Mouse (Mus musculus): ENCODE results near the gene Adamts6. TPM values are rescaled to one million over a fixed set of nuclear protein-coding genes. Genes with fewer than 3 reads are reported as not detected.

The Adamts6 gene
- polyA plus RNA-seq, 1 experiment from 2014 or later, result 2.2 TPM

GRCm38 (mm10) chr13:104504043-104504442 is 216.4 kb downstream of the Adamts6 start:
- H3K27me3 ChIP-seq (replicated peaks; ENCODE audit: control insufficient read depth, insufficient read depth, low read length), result no peaks in the 10 kb centered on the region
- ATAC-seq (no peak), DNase-seq (ENCODE audit: low spot score) (no peak)
- H3K27ac ChIP-seq (ENCODE audit: low read depth, low read length), result no peak overlapping the region
- no peak overlapping the region for H3K9ac ChIP-seq (ENCODE audit: low read length)
- no peak overlapping the region for H3K4me2 ChIP-seq (ENCODE audit: low read length)
- H3K36me3 ChIP-seq (ENCODE audit: control insufficient read depth, insufficient read depth, low read length), result no peaks in the 10 kb centered on the region
- H3K4me1 ChIP-seq (ENCODE audit: control insufficient read depth, insufficient read depth, low read length), result no peaks in the 10 kb centered on the region
- H3K9me3 ChIP-seq (replicated peaks; ENCODE audit: control insufficient read depth, low read length), result no peaks in the 10 kb centered on the region
- WGBS, result 88% methylated on average over 1 of the region's 1 CpGs
- no peak overlapping the region for H3K4me3 ChIP-seq (ENCODE audit: low read depth, low read length)

DNA sequence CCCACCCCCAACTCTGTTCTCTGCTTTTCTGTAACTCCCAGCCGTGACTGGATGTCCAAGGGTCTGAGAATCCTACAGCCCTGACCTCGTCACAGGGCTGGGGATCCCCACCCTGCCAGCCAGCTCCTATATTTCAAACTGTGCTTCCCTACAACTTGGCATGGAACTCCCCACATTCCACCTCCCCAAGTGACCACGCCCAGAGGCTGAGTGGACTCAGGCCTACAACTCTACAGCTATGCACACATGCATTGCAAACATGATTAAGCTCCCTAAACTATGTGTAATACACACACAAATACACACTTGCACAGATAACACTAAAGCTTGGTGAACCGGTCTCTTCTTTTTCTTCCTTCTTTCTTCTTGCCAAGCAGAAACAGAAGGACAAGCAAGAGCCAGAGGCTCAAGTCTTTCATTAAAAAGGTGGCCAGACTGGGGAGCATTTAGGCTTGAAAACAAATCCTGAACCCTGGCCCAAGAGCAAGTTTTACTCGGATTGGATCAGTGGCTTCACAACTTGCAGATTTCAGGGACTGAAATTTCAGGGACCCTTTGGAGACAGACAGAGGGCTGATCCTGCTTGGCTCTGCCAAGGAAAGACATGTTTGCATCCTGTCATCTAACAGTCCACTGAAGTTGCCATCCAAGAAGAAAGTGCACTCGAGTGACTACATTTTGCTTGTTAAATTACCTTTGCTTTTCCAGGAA is 218.7 kb downstream of the Adamts6 start:
- Histone ChIP-seq H3K9me3 (replicated peaks; ENCODE audit: control insufficient read depth, low read length) (no peaks in the 10 kb centered on the region), H3K36me3 (ENCODE audit: control insufficient read depth, insufficient read depth, low read length) (no peaks in the 10 kb centered on the region), H3K4me3 (ENCODE audit: low read depth, low read length) (no peak overlapping the region), H3K4me1 (ENCODE audit: control insufficient read depth, insufficient read depth, low read length) (no peaks in the 10 kb centered on the region), H3K27me3 (replicated peaks; ENCODE audit: control insufficient read depth, insufficient read depth, low read length) (no peaks in the 10 kb centered on the region), H3K27ac (ENCODE audit: low read depth, low read length) (no peak overlapping the region), H3K9ac (ENCODE audit: low read length) (no peak overlapping the region), H3K4me2 (ENCODE audit: low read length) (no peak overlapping the region)
- 82% methylated on average over 6 of the region's 6 CpGs for WGBS
- ATAC-seq (no peak), DNase-seq (ENCODE audit: low spot score) (no peak)

DNA sequence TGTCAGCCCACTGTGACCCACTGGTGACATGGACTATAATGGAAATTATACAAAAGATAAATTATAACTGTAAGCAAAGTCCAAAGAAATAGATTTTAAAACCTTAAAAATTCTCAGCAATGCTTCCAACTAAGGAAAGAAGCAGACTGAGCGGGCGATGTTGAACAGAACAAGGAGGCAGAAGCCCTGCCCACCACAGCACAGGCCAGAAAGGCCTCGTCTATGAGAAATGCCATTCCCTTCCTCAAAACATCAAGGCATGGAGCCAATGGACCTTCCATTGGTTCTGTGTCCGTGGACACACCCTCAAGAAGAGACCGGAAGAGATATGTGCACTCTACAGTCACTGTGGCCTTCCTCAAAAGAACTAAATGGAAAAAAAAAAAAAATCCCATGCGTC is 220.0 kb downstream of the Adamts6 start:
- Histone ChIP-seq H3K27me3 (replicated peaks; ENCODE audit: control insufficient read depth, insufficient read depth, low read length) (no peaks in the 10 kb centered on the region), H3K27ac (ENCODE audit: low read depth, low read length) (no peak overlapping the region), H3K9ac (ENCODE audit: low read length) (no peak overlapping the region), H3K36me3 (ENCODE audit: control insufficient read depth, insufficient read depth, low read length) (no peaks in the 10 kb centered on the region), H3K4me3 (ENCODE audit: low read depth, low read length) (no peak overlapping the region), H3K4me2 (ENCODE audit: low read length) (no peak overlapping the region), H3K9me3 (replicated peaks; ENCODE audit: control insufficient read depth, low read length) (no peaks in the 10 kb centered on the region), H3K4me1 (ENCODE audit: control insufficient read depth, insufficient read depth, low read length) (no peaks in the 10 kb centered on the region)
- no peak for DNase-seq (ENCODE audit: low spot score)
- ATAC-seq, result no peak
- WGBS, result 86% methylated on average over 6 of the region's 6 CpGs

DNA sequence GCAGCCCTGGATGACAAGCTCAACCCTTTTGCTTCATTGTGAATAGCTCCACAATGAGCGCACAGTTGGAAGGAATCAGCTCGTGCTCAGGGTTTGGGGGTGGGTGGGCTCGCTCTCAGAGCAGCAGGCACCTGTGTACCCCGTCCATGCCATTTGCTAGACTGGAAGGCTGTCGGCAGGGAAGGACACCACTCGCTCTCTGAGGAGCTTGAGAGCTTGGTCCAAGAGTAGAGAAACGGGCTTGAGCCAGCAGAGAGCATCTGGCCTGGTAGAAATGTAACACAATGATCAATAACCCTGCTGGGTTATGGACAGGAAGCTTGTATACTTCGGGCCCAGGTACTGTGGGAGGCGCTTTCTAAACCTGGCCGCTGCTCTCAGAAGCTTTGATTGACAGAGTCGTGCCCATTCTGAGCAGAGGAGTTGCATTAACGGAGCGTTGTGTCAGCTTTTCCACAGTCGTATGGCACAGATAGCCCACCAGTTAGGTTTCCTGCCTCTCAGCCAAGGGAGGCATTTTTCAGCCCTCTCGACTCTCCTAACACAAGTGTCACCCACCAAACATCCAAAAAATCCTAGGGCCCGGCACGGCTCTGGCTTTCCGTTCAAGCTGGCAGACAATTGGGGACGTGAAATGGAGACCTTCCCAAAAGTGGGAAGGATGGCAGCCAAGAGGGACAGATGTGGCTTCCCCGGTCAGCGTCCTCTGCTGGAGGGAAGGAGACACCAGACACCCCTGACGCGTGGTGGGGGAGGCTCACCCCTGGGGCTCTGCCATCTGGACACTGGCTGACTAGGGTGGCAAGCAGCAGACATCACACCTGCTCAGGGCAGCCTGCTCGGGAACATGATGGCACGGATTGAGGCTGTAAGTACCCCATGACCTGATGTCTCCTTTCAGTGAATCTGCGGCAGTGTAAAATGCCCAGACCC is 222.2 kb downstream of the Adamts6 start:
- Histone ChIP-seq H3K4me1 (ENCODE audit: control insufficient read depth, insufficient read depth, low read length) (no peaks in the 10 kb centered on the region), H3K27ac (ENCODE audit: low read depth, low read length) (no peak overlapping the region), H3K9me3 (replicated peaks; ENCODE audit: control insufficient read depth, low read length) (no peaks in the 10 kb centered on the region), H3K36me3 (ENCODE audit: control insufficient read depth, insufficient read depth, low read length) (no peaks in the 10 kb centered on the region), H3K4me2 (ENCODE audit: low read length) (no peak overlapping the region), H3K27me3 (replicated peaks; ENCODE audit: control insufficient read depth, insufficient read depth, low read length) (no peaks in the 10 kb centered on the region), H3K4me3 (ENCODE audit: low read depth, low read length) (no peak overlapping the region), H3K9ac (ENCODE audit: low read length) (no peak overlapping the region)
- ATAC-seq, result peak; percentile 34; the same call in 1 of the 2 replicates
- WGBS, result 71% methylated on average over 26 of the region's 26 CpGs
- no peak for DNase-seq (ENCODE audit: low spot score)

- no peaks in the 10 kb centered on the region for H3K4me1 ChIP-seq (ENCODE audit: control insufficient read depth, insufficient read depth, low read length)
- no peak overlapping the region for H3K27ac ChIP-seq (ENCODE audit: low read depth, low read length)
- WGBS, result 85% methylated on average over 5 of the region's 5 CpGs
- H3K27me3 ChIP-seq (replicated peaks; ENCODE audit: control insufficient read depth, insufficient read depth, low read length), result no peaks in the 10 kb centered on the region
- no peak overlapping the region for H3K9ac ChIP-seq (ENCODE audit: low read length)
- no peak overlapping the region for H3K4me3 ChIP-seq (ENCODE audit: low read depth, low read length)
- no peaks in the 10 kb centered on the region for H3K36me3 ChIP-seq (ENCODE audit: control insufficient read depth, insufficient read depth, low read length)
- ATAC-seq, result no peak
- H3K9me3 ChIP-seq (replicated peaks; ENCODE audit: control insufficient read depth, low read length), result no peaks in the 10 kb centered on the region
- no peak for DNase-seq (ENCODE audit: low spot score)
- H3K4me2 ChIP-seq (ENCODE audit: low read length), result no peak overlapping the region
These were observed 223.1 kb downstream of the Adamts6 start for GRCm38 (mm10) chr13:104510766-104511165.

DNA sequence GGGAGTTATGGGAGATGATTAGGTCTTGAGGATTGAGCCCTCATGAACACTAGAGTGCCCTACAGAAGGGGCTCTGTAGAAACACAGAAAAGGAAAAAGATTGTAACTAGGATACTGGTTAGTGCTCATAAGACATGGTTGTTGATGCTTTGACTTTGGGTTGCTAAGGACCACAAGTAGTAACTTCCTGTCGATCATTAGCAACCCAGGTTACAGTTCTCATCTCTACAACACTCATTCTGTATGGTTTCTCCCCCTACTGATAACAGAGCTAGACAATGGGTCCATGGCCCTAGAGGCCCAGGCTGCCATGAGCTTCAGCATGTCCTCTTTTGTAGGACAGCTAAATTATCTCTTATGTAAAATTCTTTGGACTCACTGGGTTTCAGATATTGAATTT is 227.4 kb downstream of the Adamts6 start:
- DNase-seq (ENCODE audit: low spot score) (no peak), ATAC-seq (no peak)
- Histone ChIP-seq H3K4me2 (ENCODE audit: low read length) (no peak overlapping the region), H3K27ac (ENCODE audit: low read depth, low read length) (no peak overlapping the region), H3K9ac (ENCODE audit: low read length) (no peak overlapping the region), H3K36me3 (ENCODE audit: control insufficient read depth, insufficient read depth, low read length) (no peaks in the 10 kb centered on the region), H3K9me3 (replicated peaks; ENCODE audit: control insufficient read depth, low read length) (no peaks in the 10 kb centered on the region), H3K27me3 (replicated peaks; ENCODE audit: control insufficient read depth, insufficient read depth, low read length) (no peaks in the 10 kb centered on the region), H3K4me1 (ENCODE audit: control insufficient read depth, insufficient read depth, low read length) (peaks cover 8% of the 10 kb centered on the region), H3K4me3 (ENCODE audit: low read depth, low read length) (no peak overlapping the region)
- 88% methylated on average over 1 of the region's 1 CpGs for whole genome bisulfite sequencing

DNA sequence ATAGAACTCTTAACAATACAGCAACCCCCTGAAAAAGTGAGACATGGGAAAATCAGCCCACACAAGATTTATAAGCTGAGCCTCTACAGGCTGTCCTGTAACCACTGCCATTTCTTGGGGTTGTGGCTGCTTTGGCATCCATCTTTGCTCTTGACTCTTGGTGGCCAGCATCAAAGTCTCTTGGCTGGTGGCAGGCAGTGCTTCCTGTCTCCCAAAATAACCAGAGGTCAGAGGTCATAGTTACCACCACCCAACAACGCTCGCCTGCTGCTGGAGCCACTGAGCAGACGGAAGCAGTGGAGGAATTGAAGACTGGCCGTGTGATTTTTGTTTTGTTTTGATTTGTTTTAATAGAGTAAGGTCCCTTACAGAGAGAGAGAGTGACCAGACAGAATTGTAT is 228.5 kb downstream of the Adamts6 start:
- no peaks in the 10 kb centered on the region for H3K27me3 ChIP-seq (replicated peaks; ENCODE audit: control insufficient read depth, insufficient read depth, low read length)
- peaks cover 8% of the 10 kb centered on the region for H3K4me1 ChIP-seq (ENCODE audit: control insufficient read depth, insufficient read depth, low read length)
- H3K4me3 ChIP-seq (ENCODE audit: low read depth, low read length), result no peak overlapping the region
- no peaks in the 10 kb centered on the region for H3K9me3 ChIP-seq (replicated peaks; ENCODE audit: control insufficient read depth, low read length)
- H3K36me3 ChIP-seq (ENCODE audit: control insufficient read depth, insufficient read depth, low read length), result no peaks in the 10 kb centered on the region
- DNase-seq (ENCODE audit: low spot score) (no peak), ATAC-seq (no peak)
- H3K27ac ChIP-seq (ENCODE audit: low read depth, low read length), result no peak overlapping the region
- 72% methylated on average over 4 of the region's 4 CpGs for WGBS
- no peak overlapping the region for H3K9ac ChIP-seq (ENCODE audit: low read length)
- no peak overlapping the region for H3K4me2 ChIP-seq (ENCODE audit: low read length)

- H3K27ac ChIP-seq (ENCODE audit: low read depth, low read length), result no peak overlapping the region
- DNase-seq (ENCODE audit: low spot score) (no peak), ATAC-seq (no peak)
- H3K36me3 ChIP-seq (ENCODE audit: control insufficient read depth, insufficient read depth, low read length), result no peaks in the 10 kb centered on the region
- no peak overlapping the region for H3K4me2 ChIP-seq (ENCODE audit: low read length)
- H3K27me3 ChIP-seq (replicated peaks; ENCODE audit: control insufficient read depth, insufficient read depth, low read length), result no peaks in the 10 kb centered on the region
- 64% methylated on average over 7 of the region's 7 CpGs for WGBS
- H3K9ac ChIP-seq (ENCODE audit: low read length), result no peak overlapping the region
- no peaks in the 10 kb centered on the region for H3K9me3 ChIP-seq (replicated peaks; ENCODE audit: control insufficient read depth, low read length)
- peaks cover 8% of the 10 kb centered on the region for H3K4me1 ChIP-seq (ENCODE audit: control insufficient read depth, insufficient read depth, low read length)
- no peak overlapping the region for H3K4me3 ChIP-seq (ENCODE audit: low read depth, low read length)
These were observed 229.2 kb downstream of the Adamts6 start for GRCm38 (mm10) chr13:104516766-104517364.
